Mouse (Mus musculus): ENCODE data around the gene Uvrag. TPM values are rescaled to one million over a fixed set of nuclear protein-coding genes. Genes with fewer than 3 reads are reported as not detected.
A peak's percentile ranks its signal among the peaks of the same experiment; 100 is the strongest.

Uvrag gene
- polyA plus RNA-seq, 1 experiment from 2014 or later: 16.7 TPM

GRCm38 (mm10) chr7:98840771-98841170, 300.2 kb downstream of the Uvrag start:
- no peak overlapping the region for H3K27ac ChIP-seq (ENCODE audit: low read depth, low read length)
- H3K27me3 ChIP-seq (ENCODE audit: control insufficient read depth, insufficient read depth, low read length): peaks cover 15% of the 10 kb centered on the region
- peaks cover 67% of the 10 kb centered on the region for H3K4me1 ChIP-seq (ENCODE audit: control insufficient read depth, insufficient read depth, low read length)
- no peak for ATAC-seq (replicated peaks; ENCODE audit: insufficient number of reproducible peaks, low FRiP score, low TSS enrichment)
- H3K4me3 ChIP-seq (ENCODE audit: low read depth, low read length): peak overlapping the region; percentile 57; the same call in 1 of the 2 replicates
- peak overlapping the region; percentile 99 for H3K4me2 ChIP-seq
- H3K9me3 ChIP-seq (replicated peaks; ENCODE audit: control insufficient read depth, low read length): no peaks in the 10 kb centered on the region
- H3K9ac ChIP-seq (ENCODE audit: low read depth, low read length): peak overlapping the region; percentile 34; the same call in 1 of the 2 replicates
- 25% methylated on average over 3 of the region's 3 CpGs for WGBS (ENCODE audit: insufficient replicate concordance)
- H3K36me3 ChIP-seq (ENCODE audit: control insufficient read depth, insufficient read depth, low read length): no peaks in the 10 kb centered on the region

GRCm38 (mm10) chr7:98839312-98839711, 301.6 kb downstream of the Uvrag start:
- Histone ChIP-seq H3K27me3 (ENCODE audit: control insufficient read depth, insufficient read depth, low read length) (peaks cover 27% of the 10 kb centered on the region), H3K4me2 (peak overlapping the region; percentile 99), H3K4me1 (ENCODE audit: control insufficient read depth, insufficient read depth, low read length) (peaks cover 71% of the 10 kb centered on the region), H3K9ac (ENCODE audit: low read depth, low read length) (peak overlapping the region; percentile 66), H3K4me3 (ENCODE audit: low read depth, low read length) (peak overlapping the region; percentile 57), H3K27ac (ENCODE audit: low read depth, low read length) (peak overlapping the region; percentile 38; the same call in 1 of the 2 replicates), H3K36me3 (ENCODE audit: control insufficient read depth, insufficient read depth, low read length) (no peaks in the 10 kb centered on the region), H3K9me3 (replicated peaks; ENCODE audit: control insufficient read depth, low read length) (no peaks in the 10 kb centered on the region)
- WGBS (ENCODE audit: insufficient replicate concordance): 2% methylated on average over 12 of the region's 12 CpGs
- no peak for ATAC-seq (replicated peaks; ENCODE audit: insufficient number of reproducible peaks, low FRiP score, low TSS enrichment)

GRCm38 (mm10) chr7:98838729-98839141, 302.2 kb downstream of the Uvrag start:
- Histone ChIP-seq H3K9ac (ENCODE audit: low read depth, low read length) (peak overlapping the region; percentile 66), H3K4me1 (ENCODE audit: control insufficient read depth, insufficient read depth, low read length) (peaks cover 71% of the 10 kb centered on the region), H3K4me3 (ENCODE audit: low read depth, low read length) (peak overlapping the region; percentile 57), H3K4me2 (peak overlapping the region; percentile 99), H3K36me3 (ENCODE audit: control insufficient read depth, insufficient read depth, low read length) (no peaks in the 10 kb centered on the region), H3K27ac (ENCODE audit: low read depth, low read length) (peak overlapping the region; percentile 38; the same call in 1 of the 2 replicates), H3K9me3 (replicated peaks; ENCODE audit: control insufficient read depth, low read length) (no peaks in the 10 kb centered on the region), H3K27me3 (ENCODE audit: control insufficient read depth, insufficient read depth, low read length) (peaks cover 32% of the 10 kb centered on the region)
- peak; percentile 32 for ATAC-seq (replicated peaks; ENCODE audit: insufficient number of reproducible peaks, low FRiP score, low TSS enrichment)
- under 1% methylated on average over 48 of the region's 48 CpGs for WGBS (ENCODE audit: insufficient replicate concordance)

- Histone ChIP-seq H3K27me3 (ENCODE audit: control insufficient read depth, insufficient read depth, low read length) (peaks cover 38% of the 10 kb centered on the region), H3K9ac (ENCODE audit: low read depth, low read length) (peak overlapping the region; percentile 46; the same call in 1 of the 2 replicates), H3K27ac (ENCODE audit: low read depth, low read length) (no peak overlapping the region), H3K36me3 (ENCODE audit: control insufficient read depth, insufficient read depth, low read length) (no peaks in the 10 kb centered on the region), H3K4me3 (ENCODE audit: low read depth, low read length) (peak overlapping the region; percentile 57), H3K4me1 (ENCODE audit: control insufficient read depth, insufficient read depth, low read length) (peaks cover 64% of the 10 kb centered on the region), H3K4me2 (peak overlapping the region; percentile 99), H3K9me3 (replicated peaks; ENCODE audit: control insufficient read depth, low read length) (no peaks in the 10 kb centered on the region)
- under 1% methylated on average over 17 of the region's 17 CpGs for WGBS (ENCODE audit: insufficient replicate concordance)
- no peak; the same call in 1 of the 2 replicates for ATAC-seq (replicated peaks; ENCODE audit: insufficient number of reproducible peaks, low FRiP score, low TSS enrichment)
Measured at GRCm38 (mm10) chr7:98837901-98838300, 303.0 kb downstream of the Uvrag start.

GRCm38 (mm10) chr7:98836646-98837045, 304.3 kb downstream of the Uvrag start:
- Histone ChIP-seq H3K9me3 (replicated peaks; ENCODE audit: control insufficient read depth, low read length) (no peaks in the 10 kb centered on the region), H3K4me1 (ENCODE audit: control insufficient read depth, insufficient read depth, low read length) (peaks cover 61% of the 10 kb centered on the region), H3K36me3 (ENCODE audit: control insufficient read depth, insufficient read depth, low read length) (no peaks in the 10 kb centered on the region), H3K27ac (ENCODE audit: low read depth, low read length) (no peak overlapping the region), H3K9ac (ENCODE audit: low read depth, low read length) (peak overlapping the region; percentile 70; the same call in 1 of the 2 replicates), H3K27me3 (ENCODE audit: control insufficient read depth, insufficient read depth, low read length) (peaks cover 50% of the 10 kb centered on the region), H3K4me2 (peak overlapping the region; percentile 99), H3K4me3 (ENCODE audit: low read depth, low read length) (peak overlapping the region; percentile 68)
- WGBS (ENCODE audit: insufficient replicate concordance): under 1% methylated on average over 23 of the region's 23 CpGs
- no peak for ATAC-seq (replicated peaks; ENCODE audit: insufficient number of reproducible peaks, low FRiP score, low TSS enrichment)

- Histone ChIP-seq H3K27ac (ENCODE audit: low read depth, low read length) (no peak overlapping the region), H3K4me1 (ENCODE audit: control insufficient read depth, insufficient read depth, low read length) (peaks cover 52% of the 10 kb centered on the region), H3K9me3 (replicated peaks; ENCODE audit: control insufficient read depth, low read length) (no peaks in the 10 kb centered on the region), H3K36me3 (ENCODE audit: control insufficient read depth, insufficient read depth, low read length) (no peaks in the 10 kb centered on the region), H3K27me3 (ENCODE audit: control insufficient read depth, insufficient read depth, low read length) (peaks cover 55% of the 10 kb centered on the region), H3K4me3 (ENCODE audit: low read depth, low read length) (peak overlapping the region; percentile 68), H3K9ac (ENCODE audit: low read depth, low read length) (peak overlapping the region; percentile 70), H3K4me2 (peak overlapping the region; percentile 99)
- WGBS (ENCODE audit: insufficient replicate concordance): under 1% methylated on average over 46 of the region's 46 CpGs
- no peak for ATAC-seq (replicated peaks; ENCODE audit: insufficient number of reproducible peaks, low FRiP score, low TSS enrichment)
Measured at GRCm38 (mm10) chr7:98835519-98836441, 305.2 kb downstream of the Uvrag start.

Other genes with a start within 250 kb of the Uvrag start
- 8.4 and 8.7 TPM in 2 replicates for gene Dgat2, start 41.6 kb upstream of the Uvrag start, polyA plus RNA-seq (2014; fragmentation: Nextera tagmentation; extraction: Ambion mirVana)
- gene Mogat2, start 97.5 kb upstream of the Uvrag start, polyA plus RNA-seq (2014; fragmentation: Nextera tagmentation; extraction: Ambion mirVana): 4.2 and 7.1 TPM in 2 replicates
- 2.0 and 2.2 TPM in 2 replicates for gene Map6, start 126.3 kb upstream of the Uvrag start, polyA plus RNA-seq (2014; fragmentation: Nextera tagmentation; extraction: Ambion mirVana)
- gene Serpinh1, start 212.1 kb upstream of the Uvrag start, polyA plus RNA-seq (2014; fragmentation: Nextera tagmentation; extraction: Ambion mirVana): 442 and 580 TPM in 2 replicates
- gene Gdpd5, start 240.3 kb upstream of the Uvrag start, polyA plus RNA-seq (2014; fragmentation: Nextera tagmentation; extraction: Ambion mirVana): 20.0 and 20.8 TPM in 2 replicates

Data from heart, embryonic 11.5 days (tissue).